Mouse (Mus musculus) olfactory bulb, adult 2 months (tissue): Measurements from ENCODE around the gene Ccdc62.

Source experiments
- CTCF ChIP-seq: fragments of 200-500 bp; IDR thresholded peaks from 2 replicates; pipeline ENCODE4 v1.5.1; 2012; ENCODE audit warnings: low read depth, mild to moderate bottlenecking, low read length, moderate library complexity; ENCODE audit not compliant: insufficient read depth
- POLR2A ChIP-seq: fragments of 200-500 bp; IDR thresholded peaks from 2 replicates; pipeline ENCODE4 v1.6.1; 2012; ENCODE audit warnings: mild to moderate bottlenecking, low read depth, low read length, moderate library complexity; ENCODE audit not compliant: insufficient read depth

DNA sequence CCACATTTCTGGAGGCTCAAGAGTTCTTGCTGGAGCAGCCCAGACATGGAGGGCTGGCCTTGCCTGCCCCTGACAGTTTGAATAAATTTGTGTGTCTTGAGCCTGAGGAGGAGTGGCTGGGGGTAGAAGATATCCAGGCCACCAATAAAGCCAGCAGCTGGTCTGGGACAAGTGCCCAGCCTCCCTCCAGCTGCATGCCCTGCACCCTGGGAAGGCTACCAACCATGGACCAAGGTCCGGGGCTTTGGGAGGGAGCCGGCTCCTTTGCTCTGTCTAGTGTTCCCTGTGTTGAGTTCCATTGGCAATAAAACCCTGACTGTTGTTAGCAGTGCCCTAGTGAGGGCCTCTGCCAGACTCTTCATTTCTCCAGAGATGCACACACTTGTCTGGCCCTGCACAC is 72.4 kb downstream of the Ccdc62 start:
- no peak for TF ChIP-seq POLR2A
- no peak for TF ChIP-seq CTCF
